Mouse (Mus musculus) hindbrain, embryonic 16.5 days (tissue): ENCODE measurements at regions not wholly inside any gene's neighbourhood (a gene's known extent, or its start where the extent isn't known, plus 50 kb on each side); places are given as distances from the start of the nearest gene placed in this dataset.

Experiments used
- ATAC-seq: fragments of 200-750 bp; cut with Nextera tagmentation; 2 replicates; pipeline ENCODE4 v1.8.0; 2017; ENCODE audit warnings: moderate TSS enrichment, moderate library complexity
- H3K27ac ChIP-seq: fragments of 300-500 bp; sonication (generic); 2 replicates; pipeline ENCODE4 v1.5.1; 2014; ENCODE audit warnings: low read depth, mild to moderate bottlenecking, control low read depth, low read length, moderate library complexity
- H3K27me3 ChIP-seq: fragments of 300-500 bp; sonication (generic); replicated peaks from 2 replicates; pipeline ENCODE4 v1.6.1; 2014; ENCODE audit warnings: low read length; ENCODE audit not compliant: control insufficient read depth, insufficient read depth
- H3K36me3 ChIP-seq: fragments of 300-500 bp; sonication (generic); 2 replicates; pipeline ENCODE4 v1.6.1; 2014; ENCODE audit warnings: mild to moderate bottlenecking, low read length, moderate library complexity, mixed read lengths; ENCODE audit not compliant: control insufficient read depth, insufficient read depth
- H3K4me1 ChIP-seq: fragments of 300-500 bp; sonication (generic); 2 replicates; pipeline ENCODE4 v1.6.1; 2014; ENCODE audit warnings: low read depth, low read length; ENCODE audit not compliant: control insufficient read depth, insufficient read depth
- H3K4me2 ChIP-seq: fragments of 300-500 bp; sonication (generic); 2 replicates; pipeline ENCODE4 v1.6.1; 2014; ENCODE audit warnings: mild to moderate bottlenecking, low read length, control low read depth, moderate library complexity
- H3K4me3 ChIP-seq: fragments of 300-500 bp; sonication (generic); 2 replicates; pipeline ENCODE4 v1.5.1; 2014; ENCODE audit warnings: mild to moderate bottlenecking, low read length, control low read depth, moderate library complexity
- H3K9ac ChIP-seq: fragments of 300-500 bp; sonication (generic); 2 replicates; pipeline ENCODE4 v1.6.1; 2014; ENCODE audit warnings: low read depth, mild to moderate bottlenecking, control low read depth, low read length, moderate library complexity
- H3K9me3 ChIP-seq: fragments of 300-500 bp; sonication (generic); 2 replicates; pipeline ENCODE4 v1.6.1; 2014; ENCODE audit warnings: mild to moderate bottlenecking, low read length, moderate library complexity; ENCODE audit not compliant: control insufficient read depth
- WGBS: fragments of 180-500 bp; shearing (Covaris S2); extraction: QIAGEN DNeasy Blood & Tissue Kit; methylation state at CpG from one replicate; pipeline ENCODE4 v1.1.7; 2014; 5-methylcytosine and 5-hydroxymethylcytosine counted together

DNA sequence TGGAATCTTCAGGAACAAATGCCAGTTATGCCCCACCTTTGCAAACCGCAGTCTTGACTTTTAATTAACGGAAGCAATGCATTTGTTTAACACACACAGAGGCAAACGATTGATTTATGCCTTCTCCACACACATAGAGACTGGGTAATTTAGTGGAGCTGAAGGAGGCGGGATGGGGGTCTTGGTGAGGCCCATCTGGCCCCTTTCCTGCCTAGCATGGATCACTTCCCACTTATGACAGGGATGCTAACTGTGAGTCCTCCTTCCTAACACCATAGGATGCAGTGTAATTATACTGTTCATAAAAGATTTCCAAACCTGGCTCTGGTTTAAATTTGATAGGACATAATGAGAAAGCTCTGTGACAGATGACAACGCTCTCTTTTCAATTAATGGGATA is 101.1 kb upstream of the Map1b start:
- Histone ChIP-seq H3K27ac (no peak overlapping the region), H3K9ac (no peak overlapping the region), H3K4me2 (no peak overlapping the region), H3K4me3 (no peak overlapping the region), H3K4me1 (no peaks in the 10 kb centered on the region), H3K36me3 (no peaks in the 10 kb centered on the region), H3K27me3 (no peaks in the 10 kb centered on the region), H3K9me3 (no peaks in the 10 kb centered on the region)
- ATAC-seq = no peak
- 51% methylated on average over 5 of the region's 5 CpGs for WGBS

- Histone ChIP-seq H3K9me3 (no peaks in the 10 kb centered on the region), H3K27me3 (no peaks in the 10 kb centered on the region), H3K4me2 (no peak overlapping the region), H3K27ac (no peak overlapping the region), H3K36me3 (no peaks in the 10 kb centered on the region), H3K4me1 (peaks cover 12% of the 10 kb centered on the region), H3K9ac (no peak overlapping the region), H3K4me3 (no peak overlapping the region)
- WGBS = 69% methylated on average over 18 of the region's 18 CpGs
- ATAC-seq = no peak
Measured at GRCm38 (mm10) chr13:99611715-99612494, 95.6 kb upstream of the Map1b start.

GRCm38 (mm10) chr13:99610498-99610897 is 94.2 kb upstream of the Map1b start:
- WGBS = 53% methylated on average over 5 of the region's 5 CpGs
- Histone ChIP-seq H3K4me3 (no peak overlapping the region), H3K9ac (no peak overlapping the region), H3K27ac (no peak overlapping the region), H3K4me2 (no peak overlapping the region), H3K4me1 (peaks cover 12% of the 10 kb centered on the region), H3K36me3 (no peaks in the 10 kb centered on the region), H3K27me3 (no peaks in the 10 kb centered on the region), H3K9me3 (no peaks in the 10 kb centered on the region)
- ATAC-seq = no peak

DNA sequence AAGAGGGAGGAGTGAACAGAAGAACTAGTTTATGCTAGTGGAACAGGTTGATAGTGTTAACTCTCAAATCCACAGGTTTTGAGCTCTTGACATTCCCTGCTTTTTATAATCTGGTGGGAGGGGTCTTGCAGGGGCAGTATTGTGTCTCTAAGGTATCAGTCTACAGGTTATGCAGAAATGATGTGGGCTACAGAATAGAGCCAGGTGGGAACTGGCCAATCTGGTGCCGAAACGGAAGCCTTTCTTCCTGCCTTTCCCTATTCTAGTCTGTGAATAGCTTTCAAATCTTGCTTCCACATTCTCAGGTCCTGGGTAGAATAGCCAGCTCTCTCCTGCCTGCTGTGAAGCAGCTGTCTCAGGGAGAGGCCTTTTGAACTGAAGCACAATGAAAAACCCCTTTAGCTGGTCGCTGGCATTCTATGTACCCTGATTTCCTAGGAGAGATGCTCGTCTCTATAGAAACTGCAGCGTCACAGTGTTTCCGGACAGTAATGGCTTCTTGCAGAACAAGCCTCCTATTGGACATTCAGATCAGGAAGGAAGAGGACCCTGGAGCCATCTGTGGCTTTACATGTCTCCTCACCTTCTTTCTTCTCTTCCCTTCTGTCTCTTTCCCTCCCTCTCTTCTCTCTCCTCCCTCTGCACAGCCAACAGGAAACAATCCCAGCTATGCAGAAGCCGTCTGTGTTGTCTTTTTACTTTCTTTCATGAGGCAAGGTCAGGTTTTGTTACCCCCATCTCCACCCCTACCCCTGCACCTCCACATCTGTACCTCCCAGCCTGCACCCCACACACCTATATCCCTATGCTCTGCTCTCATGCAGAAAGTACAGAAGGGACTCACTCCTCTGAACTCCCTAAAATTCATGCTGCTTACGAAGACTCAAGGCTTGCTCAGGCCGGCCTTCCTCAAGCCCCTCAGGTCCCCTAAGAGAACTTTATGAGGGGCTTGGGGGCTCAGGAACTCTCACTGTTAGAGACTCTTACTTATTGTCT is 93.1 kb upstream of the Map1b start:
- Histone ChIP-seq H3K27ac (0 out of 2 replicates have a peak overlapping the region, but pooled peaks have one; percentile 36), H3K4me2 (peak overlapping the region; percentile 6; the same call in 1 of the 2 replicates), H3K4me3 (no peak overlapping the region), H3K9me3 (no peaks in the 10 kb centered on the region), H3K36me3 (no peaks in the 10 kb centered on the region), H3K4me1 (peaks cover 12% of the 10 kb centered on the region), H3K27me3 (no peaks in the 10 kb centered on the region), H3K9ac (no peak overlapping the region)
- WGBS = 18% methylated on average over 9 of the region's 9 CpGs
- ATAC-seq = peak; percentile 69

GRCm38 (mm10) chr13:99608591-99608990 is 92.3 kb upstream of the Map1b start:
- no peak for ATAC-seq
- Histone ChIP-seq H3K9me3 (peaks cover 2% of the 10 kb centered on the region; the same call in 1 of the 2 replicates), H3K36me3 (no peaks in the 10 kb centered on the region), H3K9ac (no peak overlapping the region), H3K4me1 (peaks cover 12% of the 10 kb centered on the region), H3K4me2 (no peak overlapping the region), H3K4me3 (no peak overlapping the region), H3K27me3 (no peaks in the 10 kb centered on the region), H3K27ac (no peak overlapping the region)
- 37% methylated on average over 5 of the region's 5 CpGs for WGBS

DNA sequence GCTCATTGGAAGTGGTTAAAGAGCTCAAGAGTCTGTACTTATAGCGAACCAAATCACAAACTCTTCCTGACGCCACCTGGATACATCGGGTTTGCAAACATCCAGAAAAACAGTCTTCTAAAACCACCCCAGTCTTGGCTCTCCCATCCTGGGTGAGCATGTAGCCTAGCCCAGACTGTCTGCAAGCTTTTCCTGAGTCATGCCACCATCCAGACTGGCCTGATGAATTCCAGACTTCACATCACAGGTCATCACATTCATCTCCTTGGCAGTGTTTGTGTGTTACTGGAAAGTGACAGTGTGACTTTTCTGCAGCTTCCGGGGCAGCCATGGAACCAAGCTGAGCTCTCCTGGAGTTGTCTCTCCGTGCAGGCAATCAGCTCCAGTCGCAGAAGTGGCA is 90.9 kb upstream of the Map1b start:
- ATAC-seq = no peak
- H3K9ac ChIP-seq = no peak overlapping the region
- H3K27ac ChIP-seq = no peak overlapping the region
- no peaks in the 10 kb centered on the region for H3K36me3 ChIP-seq
- H3K9me3 ChIP-seq = peaks cover 5% of the 10 kb centered on the region; the same call in 1 of the 2 replicates
- no peaks in the 10 kb centered on the region for H3K27me3 ChIP-seq
- 88% methylated on average over 6 of the region's 6 CpGs for WGBS
- H3K4me2 ChIP-seq = no peak overlapping the region
- H3K4me1 ChIP-seq = peaks cover 12% of the 10 kb centered on the region
- no peak overlapping the region for H3K4me3 ChIP-seq

DNA sequence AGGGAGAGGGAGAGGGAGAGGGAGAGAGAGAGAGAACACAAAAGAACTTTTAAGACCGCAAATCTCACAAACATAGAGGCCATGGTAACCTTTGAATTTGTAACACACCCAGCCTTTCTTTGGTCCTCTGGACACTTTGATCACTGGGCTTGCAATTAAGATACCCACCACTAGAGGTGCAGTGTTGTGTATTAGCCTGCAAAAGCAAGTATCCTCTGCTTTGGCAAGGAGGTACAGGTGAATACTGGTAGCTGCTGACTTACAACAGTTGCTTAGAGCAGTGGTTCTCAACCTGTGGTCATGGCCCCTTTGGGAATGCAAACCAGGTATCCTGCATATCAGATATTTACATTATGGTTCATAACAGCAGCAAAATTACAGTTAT is 90.3 kb upstream of the Map1b start:
- no peaks in the 10 kb centered on the region for H3K36me3 ChIP-seq
- H3K27ac ChIP-seq = no peak overlapping the region
- no peak for ATAC-seq
- peaks cover 12% of the 10 kb centered on the region for H3K4me1 ChIP-seq
- H3K27me3 ChIP-seq = no peaks in the 10 kb centered on the region
- H3K4me3 ChIP-seq = no peak overlapping the region
- H3K9me3 ChIP-seq = peaks cover 5% of the 10 kb centered on the region; the same call in 1 of the 2 replicates
- H3K4me2 ChIP-seq = no peak overlapping the region
- H3K9ac ChIP-seq = no peak overlapping the region
- WGBS = 52% methylated on average over 1 of the region's 1 CpGs

GRCm38 (mm10) chr13:99605866-99606605 is 89.7 kb upstream of the Map1b start:
- Histone ChIP-seq H3K9me3 (peaks cover 5% of the 10 kb centered on the region; the same call in 1 of the 2 replicates), H3K4me2 (no peak overlapping the region), H3K27me3 (no peaks in the 10 kb centered on the region), H3K4me1 (peaks cover 12% of the 10 kb centered on the region), H3K4me3 (no peak overlapping the region), H3K27ac (no peak overlapping the region), H3K36me3 (no peaks in the 10 kb centered on the region), H3K9ac (no peak overlapping the region)
- no peak for ATAC-seq
- 75% methylated on average over 2 of the region's 2 CpGs for WGBS
